9 mouse cellular contexts compared by ENCODE assay signal in the genomic region with DNA sequence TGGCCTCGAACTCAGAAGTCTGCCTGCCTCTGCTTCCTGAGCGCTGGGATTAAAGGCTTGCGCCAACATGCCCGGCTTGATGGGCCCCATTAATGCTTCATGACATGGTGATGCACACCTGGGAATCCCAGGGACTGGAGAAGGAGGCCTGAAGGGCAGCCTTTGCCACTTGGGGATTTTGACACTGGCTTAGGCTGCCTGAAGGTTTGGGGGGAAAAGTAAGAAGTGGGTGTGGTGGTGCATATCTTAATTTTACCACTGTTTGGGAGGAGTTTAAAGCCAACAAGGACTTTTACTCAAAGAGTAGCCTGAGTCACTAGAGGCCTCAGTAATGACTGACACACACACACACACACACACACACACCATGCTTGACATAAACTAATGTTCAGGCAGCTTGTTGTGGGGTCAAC. TPM values are rescaled to one million over a fixed set of nuclear protein-coding genes. Genes with fewer than 3 reads are reported as not detected.
DNase-seq lines count a peak whose midpoint lies in the region; ATAC-seq and TF ChIP-seq lines count a peak whose summit lies in the region.
"Had no signal": no experiment of that assay in that cellular context is flagged by ENCODE, and none has a peak within 500 bp of the region (broad histone marks: within the 10 kb centered on the region; RNA-seq: fewer than 3 reads in every experiment).

No protein-coding gene starts in this region.

- H3K4me1 ChIP-seq in lung, adult 2 months (ENCODE audit: control insufficient read depth, insufficient read depth, low read length) = peaks cover 61% of the 10 kb centered on the region
- H3K4me1 ChIP-seq in MEL (ENCODE audit: control insufficient read depth in 1 of 2, insufficient read depth in 2 of 2, low read length in 2 of 2) = peaks cover 45 to 55% of the 10 kb centered on the region in 2 experiments
- peaks cover 39 to 80% of the 10 kb centered on the region in 2 experiments for H3K4me1 ChIP-seq in heart, embryonic 14.5 days (ENCODE audit: control insufficient read depth in 2 of 2, insufficient read depth in 2 of 2, low read length in 2 of 2)
- peaks cover 6% of the 10 kb centered on the region; the same call in 1 of the 2 replicates for H3K4me1 ChIP-seq in midbrain, postnatal 0 days (ENCODE audit: insufficient read depth, low read length)

- no peak for TF ChIP-seq EP300 in MEL (IDR thresholded peaks at IDR 0.05; ENCODE audit: low read depth in 1 of 2, low read length in 2 of 2)

- no peaks in the 10 kb centered on the region for H3K27me3 ChIP-seq in MEL (ENCODE audit: control insufficient read depth in 1 of 2, insufficient read depth in 2 of 2, low read length in 2 of 2)
- no peaks in the 10 kb centered on the region for H3K27me3 ChIP-seq in heart, embryonic 14.5 days (ENCODE audit: control insufficient read depth, insufficient read depth, low read length)
- no peaks in the 10 kb centered on the region for H3K27me3 ChIP-seq in midbrain, postnatal 0 days (ENCODE audit: insufficient read depth, low read length)
- H3K27me3 ChIP-seq: neural tube, embryonic 12.5 days had no signal

- H3K4me2 ChIP-seq in heart, embryonic 14.5 days (ENCODE audit: low read length) = no peak overlapping the region
- no peak overlapping the region for H3K4me2 ChIP-seq in midbrain, postnatal 0 days (ENCODE audit: low read depth, low read length, poor library complexity, severe bottlenecking)
- H3K4me2 ChIP-seq: neural tube, embryonic 12.5 days had no signal

- no peak for TF ChIP-seq RAD21 in MEL (IDR thresholded peaks at IDR 0.05; ENCODE audit: low read depth, low read length)

- no peaks in the 10 kb centered on the region for H3K9me3 ChIP-seq in MEL (replicated peaks; ENCODE audit: insufficient read depth, low read length)
- H3K9me3 ChIP-seq in heart, embryonic 14.5 days (ENCODE audit: control insufficient read depth, low read length) = no peaks in the 10 kb centered on the region
- no peaks in the 10 kb centered on the region for H3K9me3 ChIP-seq in midbrain, postnatal 0 days (ENCODE audit: low read length)
- H3K9me3 ChIP-seq: neural tube, embryonic 12.5 days had no signal

- H3K27ac ChIP-seq in MEL (ENCODE audit: control insufficient read depth, low read depth, low read length) = peak overlapping the region; percentile 39
- H3K27ac ChIP-seq in heart, embryonic 14.5 days (replicated peaks in 1 of 2; ENCODE audit: control insufficient read depth in 1 of 2, insufficient read depth in 1 of 2, low read depth in 2 of 2, low read length in 2 of 2) = peak overlapping the region; percentile 49 to 94
- no peak overlapping the region for H3K27ac ChIP-seq in midbrain, postnatal 0 days (ENCODE audit: low read depth, low read length)
- H3K27ac ChIP-seq: neural tube, embryonic 12.5 days had no signal

- TF ChIP-seq CTCF in lung, adult 2 months (IDR thresholded peaks at IDR 0.05; ENCODE audit: insufficient read depth, low read length) = no peak
- no peak for TF ChIP-seq CTCF in MEL (IDR thresholded peaks at IDR 0.05 in 2 of 3, conservative IDR thresholded peaks at IDR 0.05 in 1 of 3; ENCODE audit: control insufficient read depth in 1 of 3, insufficient read depth in 1 of 3, low read depth in 2 of 3, low read length in 3 of 3, poor library complexity in 1 of 3, severe bottlenecking in 1 of 3)
- no peak for TF ChIP-seq CTCF in midbrain, postnatal 0 days (IDR thresholded peaks at IDR 0.05)

- peaks cover 44 to 69% of the 10 kb centered on the region in 2 experiments for H3K36me3 ChIP-seq in MEL (ENCODE audit: control insufficient read depth in 1 of 2, insufficient read depth in 2 of 2, low read length in 2 of 2)
- H3K36me3 ChIP-seq in heart, embryonic 14.5 days (ENCODE audit: control insufficient read depth, insufficient read depth, low read length) = peaks cover 65% of the 10 kb centered on the region
- H3K36me3 ChIP-seq in midbrain, postnatal 0 days (ENCODE audit: insufficient read depth, low read length) = peaks cover 12% of the 10 kb centered on the region

- peak; percentile 32 for DNase-seq in lung, adult 2 months
- no peak for DNase-seq in lung, postnatal 36 days
- DNase-seq in MEL (ENCODE audit: low read depth, low spot score) = peak; percentile 83
- DNase-seq in midbrain, postnatal 0 days (ENCODE audit: low spot score) = no peak
- no peak for DNase-seq in frontal cortex, postnatal 36 days (ENCODE audit: low spot score in 2 of 2)
- DNase-seq: cerebellum, adult 11 months had no signal

- peak overlapping the region; percentile 4; the same call in 1 of the 2 replicates for H3K9ac ChIP-seq in MEL (ENCODE audit: control insufficient read depth, low read depth, low read length, poor library complexity, severe bottlenecking)
- 0 out of 2 replicates have a peak overlapping the region, but pooled peaks have one; percentile 50 for H3K9ac ChIP-seq in heart, embryonic 14.5 days (ENCODE audit: low read length)
- no peak overlapping the region for H3K9ac ChIP-seq in midbrain, postnatal 0 days (replicated peaks; ENCODE audit: low read length, poor library complexity, severe bottlenecking)
- H3K9ac ChIP-seq: neural tube, embryonic 12.5 days had no signal

- WGBS in lung, adult 2 months = 70% methylated on average over 4 of the region's 4 CpGs
- 83% methylated on average over 4 of the region's 4 CpGs for WGBS in heart, embryonic 14.5 days
- WGBS in midbrain, postnatal 0 days = 89% methylated on average over 4 of the region's 4 CpGs

- H3K79me2 ChIP-seq in MEL (ENCODE audit: control insufficient read depth, insufficient read depth, low read length, poor library complexity) = peaks cover 78% of the 10 kb centered on the region

- ATAC-seq in heart, embryonic 14.5 days (ENCODE audit: insufficient number of reproducible peaks, insufficient read depth, low FRiP score, low read depth) = no peak
- ATAC-seq in megakaryocyte-erythroid progenitor cell, adult 5-6 weeks (replicated peaks; ENCODE audit: low FRiP score, low TSS enrichment, poor library complexity, severe bottlenecking) = 0 out of 2 replicates have a peak, but pooled peaks have one; percentile 3
- no peak for ATAC-seq in midbrain, postnatal 0 days (ENCODE audit: low FRiP score)

- H3K4me3 ChIP-seq in lung, adult 2 months (replicated peaks; ENCODE audit: extremely low read depth, low read depth, low read length) = no peak overlapping the region
- no peak overlapping the region for H3K4me3 ChIP-seq in MEL (ENCODE audit: control insufficient read depth in 1 of 2, insufficient read depth in 1 of 2, low read depth in 2 of 2, low read length in 2 of 2)
- no peak overlapping the region for H3K4me3 ChIP-seq in heart, embryonic 14.5 days (ENCODE audit: control insufficient read depth in 1 of 2, insufficient read depth in 1 of 2, low read depth in 1 of 2, low read length in 2 of 2)
- no peak overlapping the region for H3K4me3 ChIP-seq in midbrain, postnatal 0 days (ENCODE audit: low read depth, low read length)
- H3K4me3 ChIP-seq: neural tube, embryonic 12.5 days had no signal

- no peak for TF ChIP-seq POLR2A in lung, adult 2 months (IDR thresholded peaks at IDR 0.05; ENCODE audit: borderline replicate concordance, extremely low read depth, low read depth, low read length)
- no peak for TF ChIP-seq POLR2A in MEL (IDR thresholded peaks at IDR 0.05; ENCODE audit: control insufficient read depth in 1 of 2, insufficient read depth in 1 of 2, low read depth in 1 of 2, low read length in 2 of 2, poor library complexity in 1 of 2)

TF ChIP-seq in MEL, 35 proteins besides CTCF, POLR2A, EP300 and RAD21 (continues in another document):
- TF ChIP-seq KAT2A (conservative IDR thresholded peaks at IDR 0.05; ENCODE audit: low read depth, low read length) (no peak), SMC3 (IDR thresholded peaks at IDR 0.05; ENCODE audit: low read depth, low read length) (no peak), ZC3H11A (IDR thresholded peaks at IDR 0.05; ENCODE audit: low read depth, low read length) (no peak), GABPA (IDR thresholded peaks at IDR 0.05; ENCODE audit: low read depth, low read length) (no peak), ZNF384 (IDR thresholded peaks at IDR 0.05; ENCODE audit: low read depth, low read length) (no peak), BHLHE40 (IDR thresholded peaks at IDR 0.05; ENCODE audit: borderline replicate concordance, low read depth, low read length) (no peak)

RNA-seq across cellular contexts. Expression of a gene that starts 6.4 kb away (rescaled TPM):
- 89.2 and 178 TPM in 2 replicates for polyA plus RNA-seq in lung, adult 2 months (2012; rRNA removed)
- 140 and 142 TPM in 2 replicates for total RNA-seq in MEL (2012; rRNA removed)
- 100 to 1,000 TPM; 156 to 211 TPM for polyA plus RNA-seq in MEL (2012; ENCODE audit: insufficient read depth in 1 of 2, insufficient read length in 2 of 2, low read depth in 1 of 2, low replicate concordance in 2 of 2, missing spikeins in 1 of 2)
- polyA plus RNA-seq in heart, embryonic 14.5 days (2014; fragmentation: Nextera tagmentation; extraction: Ambion mirVana) = 54.3 and 57.2 TPM in 2 replicates
- 76.0 and 78.6 TPM in 2 replicates for total RNA-seq in megakaryocyte-erythroid progenitor cell, adult 5-6 weeks (2014; fragmentation: Nextera tagmentation)
- total RNA-seq in megakaryocyte-erythroid progenitor cell, adult 5-6 weeks (2017) = 107 and 132 TPM in 2 replicates
- total RNA-seq in midbrain, postnatal 0 days (2014; rRNA removed) = 105 and 136 TPM in 2 replicates
- 35.8 and 42.8 TPM in 2 replicates for polyA plus RNA-seq in midbrain, postnatal 0 days (2015; fragmentation: Nextera tagmentation; extraction: Ambion mirVana)

RNA-seq across cellular contexts. Expression of a gene that starts 22.8 kb away (rescaled TPM):
- 51.3 and 52.3 TPM in 2 replicates for polyA plus RNA-seq in lung, adult 2 months (2012; rRNA removed)
- total RNA-seq in MEL (2012; rRNA removed) = 0.03 and 0.27 TPM in 2 replicates
- under 1 TPM in 1 of 2 experiments, not detected in 1; 0.88 TPM for polyA plus RNA-seq in MEL (2012; ENCODE audit: insufficient read depth in 1 of 2, insufficient read length in 2 of 2, low read depth in 1 of 2, low replicate concordance in 2 of 2, missing spikeins in 1 of 2)
- polyA plus RNA-seq in heart, embryonic 14.5 days (2014; fragmentation: Nextera tagmentation; extraction: Ambion mirVana) = 6.3 and 7.0 TPM in 2 replicates
- total RNA-seq in megakaryocyte-erythroid progenitor cell, adult 5-6 weeks (2014; fragmentation: Nextera tagmentation) = 0.20 TPM in 1 of 2 replicates, not detected in the other
- total RNA-seq in megakaryocyte-erythroid progenitor cell, adult 5-6 weeks (2017) = not detected in 2 replicates
- total RNA-seq in midbrain, postnatal 0 days (2014; rRNA removed) = 1.3 and 1.4 TPM in 2 replicates
- 1.0 and 1.4 TPM in 2 replicates for polyA plus RNA-seq in midbrain, postnatal 0 days (2015; fragmentation: Nextera tagmentation; extraction: Ambion mirVana)

RNA-seq across cellular contexts. Expression of a gene that starts 40.2 kb away (rescaled TPM):
- 9.3 and 15.7 TPM in 2 replicates for polyA plus RNA-seq in lung, adult 2 months (2012; rRNA removed)
- total RNA-seq in MEL (2012; rRNA removed) = 68.5 and 85.2 TPM in 2 replicates
- polyA plus RNA-seq in MEL (2012; ENCODE audit: insufficient read depth in 1 of 2, insufficient read length in 2 of 2, low read depth in 1 of 2, low replicate concordance in 2 of 2, missing spikeins in 1 of 2) = 10 to 100 TPM in 1 of 2 experiments, not detected in 1; 90.5 TPM
- polyA plus RNA-seq in heart, embryonic 14.5 days (2014; fragmentation: Nextera tagmentation; extraction: Ambion mirVana) = 47.4 and 51.1 TPM in 2 replicates
- total RNA-seq in megakaryocyte-erythroid progenitor cell, adult 5-6 weeks (2014; fragmentation: Nextera tagmentation) = 38.7 and 39.4 TPM in 2 replicates
- total RNA-seq in megakaryocyte-erythroid progenitor cell, adult 5-6 weeks (2017) = 64.8 and 65.4 TPM in 2 replicates
- total RNA-seq in midbrain, postnatal 0 days (2014; rRNA removed) = 100 and 124 TPM in 2 replicates
- 167 and 169 TPM in 2 replicates for polyA plus RNA-seq in midbrain, postnatal 0 days (2015; fragmentation: Nextera tagmentation; extraction: Ambion mirVana)

Comparison
In these comparisons a context has a peak if more than half of its experiments do, and no peak if none do; other contexts are left out.
1. DNase-seq: peak in lung, adult 2 months (single experiment) and MEL (single experiment); none in lung, postnatal 36 days (single experiment), midbrain, postnatal 0 days (single experiment) and frontal cortex, postnatal 36 days (0 of 2).